Mouse (Mus musculus) adrenal gland (tissue): ENCODE results near the gene Asic4.

Experiments used
- intact Hi-C: fragments of 180-260 bp; cut with DNase I; formaldehyde crosslinking; loops from one replicate; pipeline ENCODE4 v1.15.1; 2025

The Asic4 gene

DNA sequence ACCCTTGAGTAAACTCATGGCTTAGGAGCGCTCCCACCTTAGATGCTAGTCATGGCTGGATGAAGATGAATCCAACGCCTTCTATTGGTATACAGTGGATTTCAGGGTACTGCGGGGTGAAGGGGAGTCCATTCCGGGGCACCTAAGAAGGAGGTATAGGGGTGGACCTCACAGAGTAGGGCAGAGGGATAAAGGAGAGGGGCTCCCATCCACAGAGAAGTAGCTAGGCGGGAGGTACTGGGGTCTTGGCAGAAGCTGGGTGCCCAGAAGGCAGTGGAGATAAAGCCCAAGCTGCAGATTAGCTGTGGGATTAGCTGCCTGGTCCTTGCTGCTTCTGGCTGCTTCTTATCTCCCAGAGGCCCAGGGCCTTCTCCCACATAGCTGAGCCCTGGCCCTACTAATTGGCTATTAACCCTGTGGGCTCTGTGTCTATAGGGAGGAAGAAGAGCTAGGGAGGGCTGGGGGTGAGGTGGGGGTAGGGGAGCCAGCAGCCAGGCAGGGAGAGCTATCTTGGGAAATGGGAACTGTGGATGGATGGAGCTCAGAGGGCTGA is 13.5 kb downstream of the Asic4 start:
- intact Hi-C loops = no loop called here

DNA sequence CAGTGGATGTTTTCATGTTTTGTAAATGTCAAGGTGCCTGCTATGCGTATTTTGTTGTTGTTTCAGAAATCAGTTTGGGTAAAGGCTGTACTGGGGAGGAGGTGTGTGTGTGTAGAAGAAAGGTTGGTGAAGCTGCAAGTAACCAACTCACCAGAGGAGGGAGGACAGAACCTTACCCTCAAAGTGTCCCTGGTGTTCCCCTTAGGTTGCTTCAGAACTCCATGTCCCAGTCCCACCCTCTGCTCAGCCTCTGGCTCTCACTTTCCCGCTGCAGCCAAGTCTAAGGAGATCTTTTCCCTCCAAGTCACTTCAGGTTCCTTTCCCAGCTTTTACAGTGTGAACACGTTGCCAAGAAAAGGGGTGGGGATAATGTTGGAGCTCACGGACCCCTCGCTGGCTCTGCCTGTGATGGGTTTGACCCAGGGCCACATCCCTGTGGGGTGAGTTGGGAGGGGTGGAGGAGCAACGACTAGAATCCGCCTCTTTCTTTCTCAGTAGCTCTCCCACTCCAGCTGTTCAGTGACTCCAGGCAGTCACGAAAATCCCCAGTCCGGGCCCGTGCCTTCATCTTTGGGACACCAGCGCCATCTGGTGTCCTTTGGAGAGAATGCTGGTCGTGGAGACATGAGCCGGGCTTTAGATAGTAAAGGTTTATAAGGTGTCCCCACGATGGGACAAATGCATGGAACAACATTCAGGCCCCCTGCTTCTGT is 17.1 kb downstream of the Asic4 start:
- intact Hi-C loops = loop anchor here (1.0 to 5.0 kb wide), 3 partner anchors 21 to 124 kb away; no protein-coding TSS in a partner anchor

DNA sequence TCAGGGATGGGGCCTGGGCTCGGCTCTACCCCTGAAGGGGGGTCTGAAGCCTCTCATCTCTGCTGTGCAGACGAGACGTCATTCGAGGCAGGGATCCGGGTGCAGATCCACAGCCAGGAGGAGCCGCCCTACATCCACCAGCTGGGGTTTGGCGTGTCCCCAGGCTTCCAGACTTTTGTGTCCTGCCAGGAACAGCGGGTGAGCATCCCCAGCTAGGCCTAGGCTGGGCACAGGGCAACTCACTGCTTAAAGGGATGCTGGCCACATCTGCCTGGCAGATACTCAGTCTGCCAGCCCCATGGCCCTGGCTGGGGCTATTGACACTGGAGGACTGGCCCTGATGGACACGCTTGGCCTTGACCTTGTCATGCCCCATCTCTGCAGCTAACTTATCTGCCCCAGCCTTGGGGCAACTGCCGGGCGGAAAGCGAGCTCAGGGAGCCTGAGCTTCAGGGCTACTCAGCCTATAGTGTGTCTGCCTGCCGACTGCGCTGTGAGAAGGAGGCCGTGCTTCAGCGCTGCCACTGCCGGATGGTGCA is 19.1 kb downstream of the Asic4 start:
- intact Hi-C loops = loop anchor here (5.0 kb wide), 1 partner anchor 37 kb away; no protein-coding TSS in a partner anchor

DNA sequence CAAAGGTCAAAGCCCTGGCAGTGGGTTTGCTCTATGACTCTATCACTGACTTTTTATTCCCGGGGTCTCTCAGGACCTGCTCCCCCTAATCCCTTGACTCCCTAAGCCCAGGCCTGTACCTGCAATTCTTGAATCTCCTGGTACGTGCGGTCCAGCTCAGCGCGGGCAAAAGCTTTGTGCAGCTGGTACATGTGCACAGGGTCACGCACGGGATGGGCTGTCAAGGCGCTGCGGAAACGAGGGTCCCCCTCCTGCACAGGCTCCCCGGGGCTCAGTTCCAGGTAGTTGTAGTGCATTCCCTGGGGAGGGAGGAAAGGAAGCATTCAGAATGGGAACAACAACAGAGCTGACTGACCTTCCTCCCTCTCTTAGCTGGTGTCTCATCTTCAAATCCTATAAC is 26.2 kb downstream of the Asic4 start:
- intact Hi-C loops = no loop called here

DNA sequence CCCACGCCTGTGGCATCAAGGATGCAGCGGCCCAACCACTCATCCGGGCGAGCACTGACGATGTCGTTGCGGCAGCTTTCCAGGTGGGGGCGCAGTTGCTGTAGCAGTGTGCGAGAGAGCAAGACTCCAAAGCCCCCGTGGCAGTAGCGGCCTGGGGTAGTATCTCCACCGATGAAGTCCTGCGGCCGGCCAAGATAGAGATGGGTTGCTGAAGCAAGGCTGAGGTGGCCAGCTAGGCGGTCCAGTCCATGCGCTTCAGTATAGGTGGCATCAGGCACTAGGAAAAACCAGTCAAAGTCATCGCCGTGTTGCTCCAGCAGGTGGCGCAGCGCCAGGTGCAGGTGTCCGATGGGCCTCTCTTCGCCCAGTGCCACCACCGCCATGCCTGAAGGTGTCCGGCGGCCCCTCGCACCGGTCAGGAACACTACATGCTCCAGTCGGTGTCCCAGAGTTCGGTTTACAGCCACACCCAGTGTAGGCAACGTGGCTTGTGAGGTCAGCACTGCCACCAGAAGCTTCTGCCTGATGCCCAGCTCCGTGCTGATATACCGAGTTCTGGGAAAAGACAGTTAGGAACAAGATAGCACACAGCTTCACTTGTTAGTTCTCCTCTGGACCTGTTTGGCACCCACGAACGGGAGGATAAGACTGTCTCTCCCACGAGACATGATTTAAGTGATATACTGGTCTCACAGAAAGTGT is 27.2 kb downstream of the Asic4 start:
- intact Hi-C loops = loop anchor here (1.0 kb wide), 2 partner anchors 82 to 120 kb away; no protein-coding TSS in a partner anchor

DNA sequence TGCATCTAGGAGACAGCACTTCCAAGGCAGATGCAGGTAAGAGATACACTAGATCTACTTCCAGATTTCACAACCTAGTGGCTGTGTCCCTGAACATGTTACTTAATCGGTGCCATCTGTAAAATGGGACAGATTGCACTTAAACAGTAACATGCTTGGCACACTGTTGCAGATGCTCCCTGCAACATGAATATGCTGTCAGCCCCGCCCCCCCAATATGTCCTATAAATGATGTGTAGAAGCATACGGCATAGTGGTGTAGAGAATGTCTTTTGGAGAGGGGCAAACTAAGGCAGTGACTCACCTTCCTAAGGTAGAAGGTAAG is 27.7 kb downstream of the Asic4 start:
- intact Hi-C loops = loop anchor here (1.0 kb wide), 2 partner anchors 81 to 119 kb away; no protein-coding TSS in a partner anchor

DNA sequence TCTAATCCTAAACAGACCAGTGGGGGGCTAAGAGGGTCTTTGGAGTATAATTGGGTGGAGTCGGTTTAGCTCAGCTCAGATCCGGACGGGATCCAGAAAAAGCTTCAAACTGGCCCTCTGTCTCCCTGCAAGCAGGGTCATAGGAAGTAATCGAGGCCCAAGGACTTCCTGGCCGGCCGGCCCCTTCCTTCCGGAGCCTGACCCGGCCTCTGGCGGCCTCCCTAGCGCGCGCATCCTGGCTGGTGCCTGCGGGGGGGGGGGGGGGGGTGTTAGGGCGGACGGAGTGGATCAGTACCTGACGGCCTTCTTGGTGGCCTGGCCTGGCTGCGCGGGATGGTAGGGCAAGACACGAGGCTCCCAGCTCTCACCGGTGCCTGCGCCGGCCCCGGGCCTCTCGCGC is 28.3 kb downstream of the Asic4 start:
- intact Hi-C loops = no loop called here

DNA sequence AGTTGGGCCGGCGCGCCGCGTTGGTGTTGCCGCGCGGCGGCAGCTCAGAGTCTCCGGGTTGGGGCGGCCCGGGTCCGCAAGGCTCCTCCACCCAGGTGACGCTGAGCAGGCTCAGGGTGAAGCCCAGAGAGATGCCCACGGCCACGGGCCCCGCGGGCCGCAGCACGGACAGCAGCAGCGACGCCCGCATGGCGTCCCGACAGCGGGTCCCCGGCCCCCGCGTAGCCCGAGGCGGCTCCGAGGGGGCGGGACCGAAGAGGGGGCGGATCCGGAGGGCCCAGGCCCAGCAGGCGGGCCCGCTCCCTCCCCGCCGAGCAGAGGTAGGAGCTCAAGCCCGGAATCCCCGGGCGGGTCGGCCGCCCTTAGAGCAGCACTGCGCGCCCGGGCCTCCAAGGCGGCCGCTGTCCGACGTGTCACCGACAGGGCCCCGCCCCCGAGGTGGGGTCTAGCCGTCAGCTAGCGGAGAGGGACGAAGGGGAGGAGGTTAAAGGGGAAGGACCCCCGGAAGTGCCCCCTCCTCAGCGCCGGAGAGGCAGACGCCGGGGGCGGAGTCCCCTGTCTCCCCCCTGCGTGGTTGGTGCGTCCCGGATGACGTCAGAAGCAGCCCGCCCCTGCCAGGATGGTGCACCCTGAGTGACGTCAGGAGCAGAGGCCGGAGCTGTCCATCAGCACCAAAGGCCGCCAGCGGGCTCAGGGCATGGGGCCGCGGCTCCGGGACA is 28.8 kb downstream of the Asic4 start, which contains the start of the genes Chpf and Tmem198:
TSS of gene Chpf (minus strand) at position 392 of the 719 bp plus-strand sequence.
TSS of gene Tmem198 (plus strand) at position 617 of the 719 bp plus-strand sequence.
- intact Hi-C loops = no loop called here

DNA sequence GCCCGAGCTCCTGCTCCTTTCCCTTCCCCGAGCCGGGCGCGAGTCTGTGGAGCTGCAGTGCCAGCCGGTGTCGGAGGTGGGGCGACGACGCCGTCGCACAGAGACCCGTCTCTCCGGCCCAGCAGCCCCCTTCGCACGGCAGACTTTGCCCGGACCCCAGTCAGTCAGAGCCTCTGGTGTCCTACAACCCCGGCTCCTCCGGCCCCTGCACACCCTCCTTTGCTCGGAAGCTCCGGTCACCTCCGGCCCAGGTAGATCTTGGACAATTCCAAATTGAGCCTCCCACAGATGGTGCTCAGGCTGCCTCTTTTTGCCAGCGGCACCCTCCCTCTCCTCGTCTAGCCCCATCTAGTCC is 29.4 kb downstream of the Asic4 start:
- intact Hi-C loops = no loop called here

DNA sequence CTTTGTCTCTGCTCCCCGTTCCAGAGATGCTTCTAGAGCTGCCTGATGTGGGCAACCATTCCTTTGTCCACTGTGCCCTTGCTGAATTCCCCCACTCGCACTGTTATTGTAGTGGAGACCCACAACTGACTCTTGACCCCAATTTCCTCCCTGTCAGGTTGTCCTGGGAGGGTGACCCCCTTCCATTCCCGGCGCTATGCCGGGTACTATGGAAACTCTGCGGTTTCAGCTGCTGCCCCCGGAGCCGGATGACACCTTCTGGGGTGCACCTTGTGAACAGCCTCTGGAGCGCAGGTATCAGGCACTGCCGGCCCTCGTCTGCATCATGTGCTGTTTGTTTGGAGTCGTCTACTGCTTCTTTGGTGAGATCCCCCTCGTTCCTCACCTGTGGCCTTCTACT is 29.8 kb downstream of the Asic4 start:
- intact Hi-C loops = no loop called here

DNA sequence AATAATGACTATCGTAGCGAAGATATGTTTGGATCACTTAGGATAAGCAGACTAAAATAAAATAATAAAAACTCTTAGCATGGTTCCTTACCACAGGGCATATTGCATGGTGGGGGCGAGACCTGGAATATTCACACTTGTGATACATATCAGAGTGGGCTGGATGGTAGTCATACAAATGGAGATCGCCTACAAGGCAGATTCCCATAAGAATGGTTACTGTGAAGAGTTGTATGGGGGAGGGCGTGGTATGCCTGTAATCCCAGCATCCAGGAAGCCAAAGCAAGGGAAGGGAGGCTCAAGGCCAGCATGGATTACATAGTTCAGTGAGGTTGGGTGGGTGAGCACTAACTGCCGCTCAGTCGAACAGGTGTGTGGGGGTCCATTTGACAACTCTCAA is 30.5 kb downstream of the Asic4 start:
- intact Hi-C loops = no loop called here

DNA sequence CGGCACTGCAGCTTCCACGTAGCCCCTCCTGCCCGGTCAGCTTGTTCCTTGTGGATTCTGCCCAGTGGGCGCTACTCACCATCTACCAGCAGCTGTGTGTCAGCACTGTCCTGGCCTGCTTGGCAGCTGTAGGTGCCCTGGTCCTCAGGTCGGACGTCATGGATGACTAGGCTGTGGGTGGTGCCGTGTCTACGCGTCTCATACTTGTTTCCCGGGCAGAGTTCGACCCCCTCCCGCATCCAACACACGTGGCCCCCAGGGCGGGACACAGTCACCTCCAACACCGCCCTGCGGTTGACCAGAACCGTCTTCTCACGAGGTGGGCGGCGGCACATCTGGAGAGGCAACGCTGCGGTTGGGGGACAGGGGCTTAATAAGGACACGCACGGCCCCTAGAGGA is 36.3 kb downstream of the Asic4 start:
- intact Hi-C loops = no loop called here

DNA sequence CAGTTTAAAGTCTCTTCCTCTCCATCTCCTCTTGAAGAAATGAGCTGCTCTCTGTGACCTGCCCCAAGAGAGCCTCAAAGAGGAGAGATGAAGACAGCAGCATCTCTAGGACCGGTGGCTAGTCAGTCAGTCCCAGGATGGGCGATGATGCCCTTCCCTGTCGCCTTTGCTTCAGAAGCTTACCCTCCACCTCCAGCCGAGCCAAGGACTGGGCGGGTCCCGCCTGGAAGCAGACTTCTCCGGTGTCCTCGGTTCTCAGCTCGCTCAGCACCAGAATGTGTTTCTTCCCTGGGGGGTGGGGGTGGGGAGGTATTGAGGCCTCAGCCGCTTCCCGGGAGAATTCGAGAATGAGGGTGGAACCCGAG is 36.8 kb downstream of the Asic4 start:
- intact Hi-C loops = no loop called here

DNA sequence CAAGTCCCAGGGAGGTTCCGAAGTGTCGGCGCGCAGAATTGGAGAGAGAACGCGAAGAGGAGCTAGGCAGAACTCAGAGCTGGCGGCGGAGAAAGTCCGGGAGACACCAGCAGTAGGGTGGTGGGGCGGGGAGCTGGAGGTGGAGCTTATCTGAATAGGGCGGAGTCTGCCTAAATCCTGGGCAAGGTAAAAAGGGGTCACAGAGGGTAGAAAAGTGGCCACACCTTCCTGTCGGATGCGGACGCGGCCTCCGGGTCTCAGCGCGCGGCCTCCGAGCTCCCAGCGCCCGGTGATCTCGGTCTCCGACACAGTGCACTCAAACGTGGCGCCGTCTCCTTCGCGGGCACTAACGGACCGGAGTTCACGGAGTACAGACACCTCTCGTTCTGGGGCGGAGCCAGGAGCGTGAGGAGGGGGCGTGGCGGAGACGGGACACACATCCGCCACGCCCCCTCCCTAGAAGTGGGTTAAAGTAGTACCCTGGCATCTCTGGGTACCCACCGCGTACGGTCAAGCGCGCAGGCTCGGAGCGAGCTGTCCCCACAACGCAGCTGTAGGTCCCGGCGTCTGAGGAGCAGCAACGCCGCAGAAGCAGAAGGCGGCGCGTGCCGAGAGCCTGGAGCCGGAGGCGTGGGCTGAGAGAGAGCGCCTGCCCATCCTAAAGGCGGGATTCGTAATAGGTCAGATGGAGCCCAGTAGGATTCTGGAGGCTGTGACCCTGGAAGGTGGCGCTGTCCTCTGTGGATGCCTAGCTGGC is 37.3 kb downstream of the Asic4 start:
- intact Hi-C loops = no loop called here

DNA sequence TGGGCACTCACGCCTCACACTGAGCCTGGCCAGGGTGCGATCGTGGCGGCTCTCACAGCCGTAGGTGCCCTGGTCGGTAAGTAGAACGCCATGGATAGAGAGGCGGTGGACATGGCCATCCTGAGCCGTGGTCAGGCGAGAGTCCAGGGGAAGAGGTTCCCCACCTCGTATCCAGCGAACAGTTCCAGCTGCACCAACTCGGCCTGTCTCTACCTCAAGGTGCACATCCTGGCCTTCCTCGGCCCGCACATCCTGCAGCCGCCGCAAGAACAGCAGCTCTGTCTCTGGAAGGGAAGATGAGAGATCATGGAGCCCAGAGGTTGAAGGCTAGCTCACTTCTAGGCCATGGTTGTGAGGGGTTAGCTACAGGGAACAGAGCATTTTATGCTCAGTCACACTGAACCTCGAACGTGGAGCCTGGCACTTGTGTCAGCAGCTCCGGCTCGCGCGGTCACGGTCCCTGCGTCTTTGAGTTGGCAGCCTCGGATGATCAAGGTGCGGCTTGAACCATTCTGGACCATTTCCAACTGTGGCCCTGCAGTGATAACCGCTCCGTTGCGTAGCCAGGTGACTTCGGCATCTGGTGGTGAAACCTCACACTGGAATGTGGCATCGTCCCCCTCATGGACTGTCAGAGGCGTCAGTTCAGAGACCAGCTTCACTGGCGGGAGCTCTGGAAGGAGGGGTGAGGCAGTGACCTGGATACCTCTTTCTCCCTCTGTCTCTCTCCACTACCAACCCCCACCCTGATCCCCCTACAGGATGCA is 40.7 kb downstream of the Asic4 start:
- intact Hi-C loops = no loop called here

DNA sequence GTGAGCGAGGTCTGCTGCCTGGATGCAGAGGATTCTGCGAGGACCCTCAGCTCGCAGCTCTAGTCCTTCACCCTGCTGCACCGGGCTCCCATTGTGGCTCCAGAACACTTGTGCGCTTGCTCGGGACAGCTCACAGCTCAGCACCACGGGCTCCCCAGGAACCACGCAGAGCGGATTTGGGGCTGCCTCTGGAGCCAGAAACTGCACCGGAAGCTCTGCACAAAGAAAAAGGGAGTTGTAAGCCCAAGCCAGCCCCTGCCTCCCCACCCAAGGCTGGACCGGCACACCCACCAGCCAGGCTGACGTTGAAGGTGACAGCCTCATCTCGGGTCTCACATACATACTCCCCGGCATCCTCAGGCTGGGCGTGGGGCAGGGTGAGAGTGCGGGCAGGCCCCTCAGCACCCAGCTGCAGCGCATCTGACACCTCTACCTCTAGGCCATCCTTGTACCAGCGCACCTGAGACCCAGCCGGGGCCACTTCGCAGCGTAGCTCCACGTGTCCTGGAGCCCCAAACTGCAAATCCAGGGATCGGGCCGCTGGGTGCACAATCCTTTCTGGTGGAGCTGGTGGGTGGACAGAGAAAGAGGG is 42.4 kb downstream of the Asic4 start:
- intact Hi-C loops = no loop called here

DNA sequence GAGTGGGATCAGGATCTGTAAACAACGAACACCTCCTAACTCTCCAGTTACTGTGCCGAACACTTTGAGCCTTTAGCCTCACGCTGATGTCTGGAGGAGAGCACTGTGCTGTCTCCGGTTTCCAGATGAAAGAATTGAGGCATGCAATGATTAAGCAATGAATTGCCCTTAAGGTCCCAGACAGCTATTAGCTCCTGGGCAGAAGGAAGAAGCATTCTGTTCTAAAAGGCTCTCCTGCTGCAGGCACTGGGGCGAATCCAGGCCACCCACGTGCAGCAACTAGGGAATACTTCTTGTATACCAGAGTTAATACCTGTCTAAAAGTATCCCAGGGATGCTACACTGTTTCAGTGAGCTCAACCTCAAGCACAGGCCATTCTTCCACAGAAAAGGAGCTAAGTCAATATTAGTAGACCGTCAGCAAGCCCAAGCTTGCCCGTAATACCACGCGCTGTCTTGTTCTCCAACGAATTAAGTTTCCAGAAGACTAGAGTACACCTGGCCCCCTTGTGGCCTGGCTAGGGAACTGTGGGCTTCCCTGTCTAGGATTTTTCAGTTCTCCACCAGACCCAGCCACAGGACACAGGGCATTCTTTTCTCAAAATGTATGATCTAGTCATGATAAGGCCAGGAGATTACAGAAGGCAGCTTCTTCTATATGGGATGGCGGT is 44.8 kb downstream of the Asic4 start:
- intact Hi-C loops = no loop called here

DNA sequence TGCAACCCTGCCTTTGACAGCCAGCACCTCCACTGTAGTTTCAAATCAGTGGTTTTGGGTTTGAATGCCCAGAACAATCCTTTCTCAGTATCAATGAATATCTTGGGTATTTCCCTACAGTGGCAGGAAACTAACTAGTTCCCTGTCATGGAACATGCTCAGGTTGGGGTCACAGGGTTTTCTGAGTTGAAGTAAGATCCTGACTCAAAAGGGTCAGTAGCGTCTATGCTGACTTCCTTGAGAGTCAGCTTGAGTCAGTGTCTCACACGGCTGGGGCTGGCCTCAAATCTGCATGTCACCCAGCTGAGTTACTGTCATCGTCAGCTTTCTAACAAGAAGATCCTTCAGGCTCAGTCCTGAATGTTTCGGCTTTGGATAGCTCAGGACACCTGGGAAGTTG is 48.7 kb downstream of the Asic4 start:
- intact Hi-C loops = no loop called here

DNA sequence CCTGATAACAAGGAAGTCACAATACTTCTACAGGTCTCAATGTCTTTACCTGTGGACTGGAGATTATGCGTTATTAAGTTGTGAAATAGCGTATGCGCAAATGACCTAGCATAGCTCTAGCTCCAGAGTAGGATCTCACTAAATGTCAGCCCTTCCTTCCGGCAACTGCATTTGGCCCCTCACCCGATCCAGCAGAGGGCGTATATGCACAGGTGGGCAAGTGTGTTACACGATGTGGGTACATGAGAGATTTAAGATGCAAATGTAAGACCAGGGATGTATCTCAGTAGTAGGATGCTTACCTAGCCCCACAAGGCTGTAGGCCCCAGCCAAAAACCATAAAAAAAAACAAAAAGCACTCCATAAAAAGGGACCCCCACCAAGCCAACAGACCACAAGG is 49.2 kb downstream of the Asic4 start:
- intact Hi-C loops = no loop called here
